Mouse (Mus musculus): ENCODE measurements at regions not wholly inside any gene's neighbourhood (a gene's known extent, or its start where the extent isn't known, plus 50 kb on each side); places are given as distances from the start of the nearest gene placed in this dataset.

GRCm38 (mm10) chr10:126182386-126182785, 216.4 kb downstream of the Lrig3 start:
- DNase-seq: no peak

GRCm38 (mm10) chr10:126183961-126184360, 218.0 kb downstream of the Lrig3 start:
- DNase-seq: no peak

- DNase-seq: no peak
These were observed 219.4 kb downstream of the Lrig3 start for GRCm38 (mm10) chr10:126185410-126185809.

DNA sequence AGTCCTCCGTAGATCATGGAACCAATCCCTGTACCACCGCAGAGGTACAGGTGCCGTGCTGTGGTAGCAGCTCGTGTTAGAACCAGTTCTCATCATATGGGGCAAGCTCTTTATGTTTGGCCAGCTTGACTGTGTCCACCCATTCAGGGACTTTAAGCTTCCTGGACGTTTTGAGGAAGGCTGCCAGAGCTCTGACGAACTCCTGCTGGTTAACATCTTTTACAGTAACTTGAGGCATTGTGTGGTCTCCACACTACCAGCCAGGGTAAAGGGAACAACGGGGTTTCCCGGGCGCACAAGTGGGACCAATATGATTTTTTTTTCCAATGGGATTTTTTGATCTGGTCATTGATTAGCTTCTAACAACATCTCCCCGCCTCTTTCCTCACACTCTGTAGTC, 220.1 kb downstream of the Lrig3 start:
- DNase-seq: no peak

- DNase-seq: no peak
These were observed 223.0 kb downstream of the Lrig3 start for GRCm38 (mm10) chr10:126189001-126189400.
